Mouse (Mus musculus) left cerebral cortex, adult 11 months (tissue): ENCODE results near the gene Topbp1.
A peak's percentile ranks its signal among the peaks of the same experiment; 100 is the strongest.

Experiments
- DNase-seq: peaks from one replicate; pipeline ENCODE4 v3.0.0; 2022; ENCODE audit warnings: low spot score

Gene Topbp1

DNA sequence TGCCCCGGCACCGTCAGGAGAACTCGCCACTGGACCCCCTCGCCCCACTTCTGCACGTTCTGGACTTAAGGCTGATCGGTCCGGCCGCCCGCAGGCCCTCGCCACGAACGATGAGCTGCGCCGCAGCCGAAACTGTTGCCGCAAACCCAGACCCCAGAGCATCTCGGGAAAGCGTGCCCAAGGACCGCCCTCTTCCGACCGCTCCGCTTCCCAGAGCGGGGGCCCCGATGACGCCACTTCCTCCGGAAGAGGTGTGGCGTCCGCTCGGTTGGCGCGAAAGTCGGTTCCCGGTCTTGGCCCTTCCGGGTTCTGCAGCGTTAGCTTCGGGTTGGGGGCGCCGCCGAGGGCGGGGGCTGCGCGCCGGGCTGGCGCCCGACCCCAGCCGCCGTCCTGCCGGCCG lies at the start of gene Topbp1, which contains the start of gene 1300017J02Rik:
Topbp1 (plus strand) TSS at position 289 of the 400 bp plus-strand sequence.
1300017J02Rik (minus strand) TSS at position 156 of the 400 bp plus-strand sequence.
- DNase-seq, result peak; percentile 80

DNA sequence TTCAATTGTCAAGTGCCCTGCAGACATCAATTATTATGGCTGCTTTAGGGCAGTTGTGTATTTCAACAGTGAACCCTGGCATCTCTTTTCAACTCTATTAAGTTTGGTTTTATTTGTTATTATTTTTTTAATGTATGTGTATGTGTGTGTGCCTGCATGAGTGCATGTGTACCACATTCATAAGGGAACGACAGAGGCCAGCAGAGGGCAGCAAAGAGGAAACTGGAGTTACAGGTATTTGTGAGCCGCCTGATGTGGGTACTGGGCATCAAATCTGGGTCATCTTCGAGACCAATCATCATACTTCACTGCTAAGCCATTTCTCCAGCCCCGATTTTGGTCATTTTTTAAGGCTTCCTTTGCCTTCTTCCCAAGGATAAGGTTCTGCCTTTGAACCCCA lies 39.2 kb upstream of the Topbp1 start:
- DNase-seq, result no peak

DNA sequence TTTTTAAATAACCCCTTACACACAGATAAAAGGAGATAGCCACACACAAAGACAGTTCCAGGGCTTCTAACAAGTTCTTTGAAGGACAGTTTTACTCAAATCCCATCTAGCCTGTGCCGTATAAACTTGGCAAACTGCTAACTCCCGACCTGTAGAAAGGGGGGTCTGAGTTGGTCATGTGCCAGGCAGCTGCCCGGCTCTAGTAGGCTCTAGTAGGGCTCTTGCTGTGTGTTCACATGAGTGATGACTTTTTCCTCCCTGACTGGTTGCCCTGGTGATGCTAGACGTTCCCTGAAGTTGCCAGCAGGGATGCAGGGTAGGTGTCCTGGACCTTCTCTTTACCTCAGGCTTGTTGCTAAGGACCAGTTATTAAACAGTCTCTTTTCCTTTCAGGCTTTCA lies 33.9 kb upstream of the Topbp1 start:
- no peak for DNase-seq

DNA sequence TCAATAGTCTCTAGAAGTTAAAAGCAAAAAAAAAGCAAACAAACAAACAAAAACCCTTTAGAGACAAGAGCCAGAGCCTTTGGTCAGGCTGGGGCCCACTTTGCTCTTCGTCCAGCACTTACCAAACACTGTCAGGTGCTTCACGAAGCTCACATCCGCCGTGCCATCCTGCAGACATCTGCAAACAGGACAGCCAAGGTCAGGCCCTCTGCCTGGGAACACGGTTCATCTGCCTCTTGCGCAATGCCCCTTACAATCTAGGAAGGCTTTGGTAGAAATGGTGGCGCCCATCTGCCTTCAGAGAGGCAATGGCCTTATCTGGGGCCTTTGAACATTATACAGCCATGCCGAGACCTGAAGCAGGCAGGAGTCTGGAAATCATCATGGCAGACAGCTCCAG lies 30.2 kb upstream of the Topbp1 start:
- no peak for DNase-seq

DNA sequence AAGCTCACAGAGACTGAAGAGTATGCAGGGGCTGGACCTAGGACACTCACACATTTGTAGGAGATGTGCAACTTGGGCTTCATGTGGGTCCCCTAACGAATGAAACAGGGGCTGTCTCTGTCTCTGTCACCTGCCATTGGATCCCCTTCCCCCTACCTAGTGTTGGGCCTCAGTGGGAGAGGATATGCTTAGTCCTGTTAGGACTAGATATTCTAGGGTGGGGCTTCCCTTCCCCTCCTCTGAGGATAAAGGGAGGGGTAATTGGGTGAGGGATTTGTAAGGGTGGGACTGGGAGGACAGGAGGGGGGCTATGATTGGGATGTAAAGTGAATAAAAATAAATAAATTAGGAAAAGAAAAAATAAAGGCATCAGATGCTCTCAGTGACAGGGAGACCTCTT lies 29.3 kb upstream of the Topbp1 start:
- DNase-seq, result no peak

DNA sequence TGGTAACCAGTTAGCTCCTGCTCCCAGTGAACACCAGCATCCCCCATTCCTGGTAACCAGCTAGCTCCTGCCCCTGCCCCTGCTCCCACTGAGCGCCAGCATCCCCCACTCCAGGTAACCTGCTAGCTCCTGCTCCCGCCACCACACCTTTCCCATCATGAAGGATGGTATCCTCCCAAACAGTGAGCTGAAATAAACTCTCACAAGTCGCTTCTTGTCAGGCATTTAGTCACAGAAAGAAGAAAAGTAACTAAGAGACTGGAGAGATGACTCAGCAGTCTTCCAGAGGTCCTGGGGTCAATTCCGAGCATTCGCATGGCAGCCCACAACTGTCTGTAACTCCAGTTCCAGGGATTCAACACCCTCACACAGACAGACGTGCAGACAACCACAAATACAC lies 28.1 kb upstream of the Topbp1 start:
- DNase-seq, result no peak

DNA sequence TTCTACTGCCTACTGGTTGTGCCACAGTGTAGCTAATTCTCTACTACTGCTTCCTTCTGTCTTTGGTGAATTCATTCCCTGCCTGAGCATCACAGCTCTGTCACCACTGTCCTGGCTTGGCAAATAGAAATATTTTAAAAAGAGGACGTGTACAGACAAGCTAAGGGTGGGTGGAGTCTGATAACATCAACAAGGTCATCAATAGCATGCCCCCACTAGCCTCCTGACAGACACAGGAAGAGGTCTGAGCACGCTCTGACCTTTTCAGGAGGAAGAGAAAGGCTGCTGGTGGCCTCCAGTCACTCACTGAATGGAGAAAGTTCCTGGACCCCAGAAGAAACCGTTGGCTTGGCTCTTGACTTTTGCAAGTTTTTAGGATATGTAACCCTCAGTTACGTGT lies 18.6 kb upstream of the Topbp1 start:
- DNase-seq, result no peak

DNA sequence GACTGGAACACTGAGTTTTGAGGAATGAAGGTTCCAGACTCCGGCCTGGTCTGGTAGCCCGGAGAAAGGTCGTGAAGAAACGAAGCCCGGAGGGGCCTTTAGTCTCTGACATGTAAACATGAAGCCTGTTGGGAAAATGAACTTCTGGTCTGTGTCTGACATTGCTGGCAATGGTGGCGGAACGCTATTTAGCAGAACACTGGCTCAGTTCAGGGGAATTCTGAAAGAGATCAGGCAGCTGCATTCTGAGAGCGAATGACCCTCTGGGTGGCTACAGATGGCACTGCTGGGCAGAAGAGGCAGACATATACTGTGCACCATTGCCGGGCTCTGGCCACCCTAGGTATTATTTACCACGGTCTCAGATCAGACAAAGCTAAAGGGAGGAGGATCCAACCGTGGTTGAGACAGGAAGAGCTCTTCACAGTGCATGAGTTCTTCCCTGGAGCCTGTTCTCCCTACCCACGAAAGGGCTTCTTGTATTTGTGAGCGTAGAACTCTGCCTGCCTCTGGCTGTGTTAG lies 18.1 kb upstream of the Topbp1 start:
- no peak for DNase-seq

DNA sequence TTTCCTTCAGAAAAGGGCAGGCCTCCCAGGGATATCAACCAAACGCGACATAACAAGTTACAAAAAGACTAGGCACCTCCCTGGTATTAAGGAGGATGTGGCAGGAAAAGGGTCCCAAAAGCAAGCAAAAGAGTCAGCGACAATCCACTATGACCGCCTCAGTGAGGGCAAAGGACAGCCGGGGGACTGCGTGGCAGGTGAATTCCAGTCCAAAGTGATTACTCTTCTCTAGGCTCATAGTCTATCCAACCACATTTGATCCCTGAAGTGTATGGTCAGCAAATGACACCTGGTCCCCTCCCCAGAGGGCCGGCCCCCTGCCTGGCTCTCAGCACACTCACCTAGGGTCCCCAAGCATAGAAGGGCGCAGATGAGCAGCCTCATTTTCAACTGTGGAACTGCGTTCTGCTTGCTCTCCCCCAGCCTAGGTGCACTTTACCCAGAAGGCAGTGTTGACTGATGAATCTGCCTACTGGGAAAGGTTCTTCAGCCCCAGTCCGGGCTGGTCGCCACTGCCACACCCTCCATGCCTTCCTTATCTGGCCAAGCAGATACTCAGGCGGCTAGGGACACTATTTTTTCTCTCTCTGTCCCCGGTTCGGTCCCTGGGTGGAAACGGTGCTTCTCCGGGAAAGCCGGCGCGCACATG lies 17.1 kb upstream of the Topbp1 start:
- DNase-seq, result no peak

DNA sequence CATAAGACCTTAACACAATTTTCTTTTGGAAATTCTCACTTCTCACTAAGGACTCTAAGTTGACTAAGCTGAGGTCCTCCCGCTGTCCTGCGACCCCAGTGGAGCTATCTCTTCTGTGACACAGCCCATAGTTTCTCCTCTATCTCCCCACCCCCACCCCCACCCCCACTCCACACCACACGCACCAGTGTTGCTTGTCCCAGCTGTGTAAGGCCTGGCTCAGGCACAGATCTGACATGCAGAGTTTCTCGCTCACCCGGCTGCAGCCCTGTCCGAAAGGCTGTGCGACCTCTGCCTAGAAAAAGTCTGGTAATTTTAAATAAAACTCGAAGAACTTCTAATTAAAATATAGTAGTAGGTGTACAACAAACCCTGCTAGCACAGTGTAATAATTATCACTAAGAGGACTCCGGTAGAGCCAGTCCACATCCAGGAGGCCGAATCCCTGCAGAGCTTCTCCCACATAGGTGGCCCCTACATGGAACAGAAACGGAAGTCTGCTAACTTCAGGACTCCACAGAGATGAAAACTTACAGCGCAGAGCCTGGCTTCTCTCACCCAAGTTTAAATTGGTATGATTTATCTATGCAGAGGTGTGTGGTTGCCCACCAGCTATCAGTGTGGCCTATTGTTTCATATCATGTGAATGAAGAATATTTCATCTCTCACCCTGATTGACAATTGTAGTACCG lies 16.4 kb upstream of the Topbp1 start:
- DNase-seq, result no peak

DNA sequence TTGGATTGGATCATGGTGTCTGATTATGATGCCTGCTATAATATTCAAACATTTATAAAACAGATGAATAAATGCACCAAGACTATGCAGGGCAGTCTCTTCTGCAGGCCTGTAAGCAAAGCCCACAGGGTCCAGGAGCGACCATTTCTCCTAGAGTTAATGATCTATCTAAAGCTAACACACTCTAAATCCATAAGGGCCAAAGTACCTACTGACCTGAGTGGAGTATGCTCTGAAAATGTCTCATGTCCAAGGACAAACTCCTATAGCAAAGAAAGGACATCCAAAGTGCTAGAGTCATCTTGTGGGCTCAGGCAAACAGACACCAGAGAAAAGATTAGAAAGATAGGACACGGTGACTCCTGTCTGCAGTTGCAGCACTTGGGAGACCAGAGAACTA lies 10.5 kb upstream of the Topbp1 start:
- DNase-seq, result no peak

DNA sequence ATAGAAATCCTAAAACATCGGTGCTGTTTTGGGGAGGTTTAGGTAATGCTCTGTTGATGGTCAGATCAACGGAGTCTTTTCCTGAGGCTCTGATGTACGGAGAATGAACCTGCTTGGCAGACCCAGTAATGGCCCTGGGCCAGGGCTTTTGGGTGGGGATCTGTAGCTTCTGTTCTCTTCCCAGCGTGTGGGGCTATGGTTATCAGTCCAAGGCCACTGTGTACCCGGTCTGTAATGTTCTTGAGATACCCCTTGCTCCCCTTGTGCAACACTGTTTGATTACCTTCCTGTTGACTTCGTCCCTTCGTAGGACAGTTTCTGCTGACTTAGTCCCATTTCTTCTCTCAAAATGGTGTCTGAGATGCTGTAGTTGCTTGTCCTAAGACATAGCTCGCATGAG lies 3.9 kb upstream of the Topbp1 start:
- no peak for DNase-seq

DNA sequence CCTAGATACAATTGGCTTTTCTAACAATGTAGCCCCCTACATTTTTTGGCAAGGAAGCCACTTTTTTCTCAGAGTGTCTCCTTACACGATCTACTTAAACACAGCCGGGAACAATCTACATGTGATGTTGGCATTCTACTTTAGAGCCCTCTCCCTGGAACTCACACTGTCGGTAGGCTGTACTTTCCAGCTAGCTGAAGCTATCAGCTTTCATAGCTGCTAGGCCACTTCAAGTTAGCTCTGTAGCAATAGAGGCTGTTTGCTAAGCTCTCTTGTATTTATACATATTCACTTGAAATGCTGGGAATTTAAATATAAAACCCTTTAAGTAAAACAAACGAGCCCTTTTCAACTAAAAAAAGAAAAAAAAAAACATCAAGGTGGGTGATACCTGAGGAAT lies 2.8 kb upstream of the Topbp1 start:
- DNase-seq, result no peak

DNA sequence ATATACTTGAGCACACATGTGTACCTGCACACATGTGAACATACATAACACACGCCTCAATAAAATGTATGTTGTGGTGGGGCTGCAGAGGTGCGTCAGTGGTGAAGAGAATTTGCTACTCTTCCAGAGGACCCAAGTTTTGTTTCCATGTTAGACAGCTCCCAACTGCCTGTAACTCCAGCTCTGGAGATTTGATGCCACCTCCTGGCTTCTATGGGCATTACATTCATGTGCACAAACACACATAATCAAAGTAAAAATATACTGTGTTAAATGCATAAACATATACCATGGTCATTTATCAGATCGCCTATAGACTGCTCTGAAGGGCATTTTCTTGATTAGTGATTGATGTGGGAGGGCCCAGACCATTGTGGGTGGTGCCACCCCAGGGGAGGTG lies 2.3 kb upstream of the Topbp1 start:
- DNase-seq, result peak; percentile 48

DNA sequence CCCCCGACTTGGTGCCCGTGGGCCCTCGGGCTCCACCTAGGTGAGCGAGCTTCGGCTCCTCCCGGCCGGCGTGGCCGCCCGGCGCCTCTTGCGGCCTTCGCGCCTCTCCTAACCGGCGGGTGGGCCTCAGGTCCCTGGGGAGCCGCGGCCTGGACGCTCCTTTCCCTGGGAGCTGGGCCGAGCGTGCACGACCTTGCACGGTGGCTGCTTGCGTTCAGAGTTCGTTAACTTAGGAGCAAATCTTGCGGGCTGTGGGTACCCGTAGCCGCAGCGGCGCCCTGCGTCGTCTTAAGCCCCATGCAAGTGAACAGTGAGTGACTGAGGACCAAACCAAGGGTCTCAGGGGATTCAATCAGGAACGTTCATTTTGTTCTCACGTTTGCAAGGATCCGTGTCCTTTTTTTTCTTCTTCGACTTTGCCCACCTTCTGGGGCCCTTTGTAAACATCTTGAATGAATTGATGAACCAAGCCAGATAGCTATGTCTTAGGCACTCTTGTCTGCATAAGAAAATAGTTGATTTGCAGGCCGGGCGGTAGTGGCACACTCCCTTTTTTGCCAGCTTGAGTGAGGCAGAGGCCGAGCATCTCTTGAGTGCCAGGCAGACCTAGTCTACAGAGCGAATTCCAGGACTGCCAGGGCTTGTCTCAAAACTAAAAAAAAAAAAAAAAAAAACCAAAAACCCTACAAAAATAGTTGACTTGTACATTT lies 472 bp downstream of the Topbp1 start:
- no peak for DNase-seq

DNA sequence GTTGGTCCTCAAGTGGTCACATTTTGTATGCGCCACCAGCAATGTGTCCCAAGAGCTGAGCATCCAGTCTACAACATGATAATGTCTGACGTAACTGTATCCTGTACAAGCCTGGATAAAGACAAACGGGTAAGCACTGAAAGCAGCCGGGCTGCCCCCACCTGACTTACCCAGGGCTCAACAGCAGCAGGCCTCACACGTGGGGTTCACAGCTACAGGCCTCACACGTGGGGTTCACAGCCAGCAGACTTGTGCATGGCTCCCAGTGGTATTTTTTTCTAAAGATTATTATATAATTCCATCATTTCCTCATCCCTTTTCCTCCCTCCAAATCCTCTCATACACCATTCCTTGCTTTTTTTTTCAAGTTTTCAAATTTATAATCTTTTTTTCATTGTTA lies 4.8 kb downstream of the Topbp1 start:
- DNase-seq, result no peak

DNA sequence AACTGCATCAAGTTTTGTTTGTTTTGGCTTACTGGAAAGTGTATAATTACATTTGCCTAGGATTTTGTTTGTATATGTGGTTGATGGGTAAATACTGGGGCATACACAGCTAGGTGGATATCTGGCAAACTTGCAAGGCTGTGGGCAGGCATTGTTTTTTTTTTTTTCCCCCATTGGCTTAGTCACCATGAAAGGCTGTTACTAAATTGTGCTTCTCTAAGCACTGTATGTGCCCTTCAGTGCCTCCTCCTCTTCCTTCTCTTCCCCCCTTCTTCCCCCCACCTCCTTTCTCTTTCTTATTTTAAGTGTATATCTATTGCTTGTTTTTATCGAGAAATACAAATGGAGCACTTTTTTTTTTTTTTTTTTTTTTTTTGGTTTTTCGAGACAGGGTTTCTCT lies 19.7 kb downstream of the Topbp1 start:
- no peak for DNase-seq

DNA sequence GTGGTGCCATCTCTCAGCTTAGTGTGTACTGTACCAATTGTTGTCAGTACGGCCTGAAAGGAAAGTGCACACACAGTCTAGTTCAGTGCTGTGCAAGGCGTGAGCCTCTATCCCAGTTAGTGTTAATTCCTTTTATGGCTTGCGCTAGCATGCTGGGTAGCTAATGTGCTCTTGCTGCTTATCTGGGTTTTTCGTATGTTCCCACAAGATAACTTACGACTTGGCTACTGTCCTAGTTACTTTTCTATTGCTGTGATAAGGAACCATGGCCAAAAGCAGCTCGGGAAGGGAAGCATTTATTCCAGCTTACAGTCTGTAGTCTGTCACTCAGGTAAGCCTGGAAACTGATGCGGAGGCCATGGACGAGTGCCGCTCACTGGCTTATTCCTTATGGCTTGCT lies 21.4 kb downstream of the Topbp1 start:
- DNase-seq, result no peak

DNA sequence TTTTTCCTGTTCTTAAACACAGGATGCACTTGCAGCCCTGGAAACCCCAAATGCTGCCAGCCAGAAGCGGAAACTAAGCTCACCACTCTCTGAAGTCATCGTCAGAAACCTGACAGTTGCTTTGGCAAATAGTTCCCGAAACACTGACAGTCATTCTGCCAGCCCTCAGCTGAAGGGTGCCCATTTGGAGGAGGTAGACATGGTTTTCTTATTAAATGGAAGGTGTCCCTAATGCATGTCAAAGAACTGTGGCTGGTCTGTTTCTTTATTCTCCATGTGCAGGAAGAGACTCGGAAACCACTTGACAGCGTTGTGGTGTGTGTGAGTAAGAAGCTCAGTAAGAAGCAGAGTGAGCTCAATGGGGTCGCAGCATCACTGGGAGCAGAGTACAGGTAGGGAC lies 27.6 kb downstream of the Topbp1 start:
- no peak for DNase-seq

DNA sequence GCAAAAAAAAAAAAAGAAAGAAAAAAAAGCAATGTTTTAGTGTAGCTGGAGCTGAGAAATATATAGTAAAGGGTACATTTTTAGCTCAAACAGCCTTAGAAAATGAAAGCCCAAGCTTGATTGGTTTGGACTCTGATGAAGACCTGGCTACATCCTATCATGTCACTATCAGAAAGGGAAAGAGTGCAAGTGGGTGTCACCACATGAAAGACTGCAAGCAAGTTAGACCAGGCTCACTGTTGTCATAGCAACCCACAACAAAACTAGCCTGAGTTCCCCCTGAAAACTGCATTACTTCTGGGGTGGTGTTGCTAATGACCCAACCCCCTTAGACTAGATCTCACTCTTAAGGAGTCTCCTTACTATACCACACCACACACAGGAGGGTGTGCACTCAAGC lies 31.9 kb downstream of the Topbp1 start:
- no peak for DNase-seq

DNA sequence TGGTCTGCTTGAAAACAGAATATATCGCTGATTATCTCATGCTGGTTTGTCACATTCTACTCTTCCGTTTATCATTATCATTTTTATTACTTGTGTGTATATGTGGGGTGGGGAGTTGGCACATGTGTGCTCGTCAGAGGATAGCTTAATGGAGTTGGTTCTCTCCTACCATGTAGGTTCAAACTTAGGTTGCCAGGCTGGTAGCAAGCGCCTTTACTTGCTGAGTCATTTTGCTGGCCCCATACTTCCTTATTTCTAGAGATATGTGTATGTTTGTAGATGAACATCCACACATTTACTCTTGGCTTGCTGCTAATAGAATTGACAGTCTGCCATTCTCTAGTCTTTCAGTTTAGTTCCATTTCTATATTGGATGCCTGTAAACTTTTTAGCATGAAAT lies 42.0 kb downstream of the Topbp1 start:
- no peak for DNase-seq

DNA sequence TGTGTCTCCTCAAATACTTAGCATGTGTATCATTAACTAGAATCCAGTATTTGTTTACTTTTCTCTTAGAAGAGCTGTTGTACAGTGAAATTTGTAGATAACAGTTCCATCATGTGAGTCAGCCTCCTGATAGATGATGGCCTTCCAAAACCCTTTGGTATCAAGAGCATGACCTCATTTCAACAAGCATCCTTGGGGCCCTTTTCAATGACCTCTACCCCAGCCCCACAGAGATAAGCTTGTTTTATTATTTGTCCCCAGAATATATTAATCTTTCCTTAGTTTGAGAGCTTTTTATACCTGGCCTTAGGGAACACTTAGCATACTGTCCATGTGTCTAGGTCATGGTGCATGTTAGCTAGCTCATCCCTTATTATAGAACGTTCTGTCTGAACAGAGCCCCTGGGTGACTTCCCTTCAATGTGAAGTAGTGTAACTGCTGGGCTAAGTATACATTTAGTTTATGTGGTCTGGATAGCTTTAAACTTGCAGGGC lies 43.0 kb downstream of the Topbp1 start:
- no peak for DNase-seq

DNA sequence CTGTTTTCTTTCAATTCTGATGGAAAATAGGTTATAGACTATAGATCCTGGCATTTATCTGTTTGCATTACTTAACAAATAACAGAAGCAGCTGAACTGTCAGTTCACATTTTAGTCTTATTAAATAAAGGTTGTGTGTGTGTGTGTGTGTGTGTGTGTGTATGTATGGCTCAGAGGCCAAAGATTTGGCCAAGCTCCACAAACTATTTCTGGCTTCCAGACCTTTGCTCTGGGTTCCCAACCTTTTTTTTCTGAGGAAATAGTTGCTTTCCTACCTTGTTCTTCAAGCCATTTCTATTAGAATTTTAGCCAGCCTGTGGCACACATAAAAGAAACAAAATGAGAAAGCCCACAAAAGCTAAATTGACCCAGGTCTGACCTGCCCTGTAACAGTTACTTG lies 43.8 kb downstream of the Topbp1 start:
- DNase-seq, result no peak
